Mouse (Mus musculus) stomach, embryonic 15.5 days (tissue): ENCODE measurements around the gene Chst15. TPM values are rescaled to one million over a fixed set of nuclear protein-coding genes. Genes with fewer than 3 reads are reported as not detected.

Experiments
- ATAC-seq: fragments of 200-750 bp; cut with Nextera tagmentation; 2 replicates; pipeline ENCODE4 v1.8.0; 2017; ENCODE audit warnings: low read depth, moderate number of reproducible peaks, moderate TSS enrichment; ENCODE audit not compliant: insufficient read depth, low FRiP score
- H3K27ac ChIP-seq: fragments of 300-500 bp; sonication (generic); 2 replicates; pipeline ENCODE4 v1.5.1; 2015; ENCODE audit warnings: mild to moderate bottlenecking, inconsistent platforms
- H3K27me3 ChIP-seq: fragments of 300-500 bp; sonication (generic); replicated peaks from 2 replicates; pipeline ENCODE4 v1.6.1; 2015; ENCODE audit warnings: inconsistent platforms
- H3K36me3 ChIP-seq: fragments of 300-500 bp; sonication (generic); 2 replicates; pipeline ENCODE4 v1.6.1; 2015; ENCODE audit warnings: inconsistent platforms
- H3K4me1 ChIP-seq: fragments of 300-500 bp; sonication (generic); 2 replicates; pipeline ENCODE4 v1.6.1; 2015; ENCODE audit warnings: inconsistent platforms
- H3K4me2 ChIP-seq: fragments of 300-500 bp; sonication (generic); 2 replicates; pipeline ENCODE4 v1.6.1; 2015; ENCODE audit warnings: mild to moderate bottlenecking, inconsistent platforms
- H3K4me3 ChIP-seq: fragments of 300-500 bp; sonication (generic); replicated peaks from 2 replicates; pipeline ENCODE4 v1.5.1; 2015; ENCODE audit warnings: inconsistent platforms
- H3K9ac ChIP-seq: fragments of 300-500 bp; sonication (generic); 2 replicates; pipeline ENCODE4 v1.6.1; 2015; ENCODE audit warnings: inconsistent platforms
- H3K9me3 ChIP-seq: fragments of 300-500 bp; sonication (generic); 2 replicates; pipeline ENCODE4 v1.6.1; 2016; ENCODE audit warnings: inconsistent platforms
- WGBS: fragments of 180-500 bp; shearing (Covaris S2); methylation state at CpG from one replicate; pipeline ENCODE4 v1.1.7; 2015; 5-methylcytosine and 5-hydroxymethylcytosine counted together
- polyA plus RNA-seq: library from polyadenylated mRNA; unstranded; fragments of >200 nt; fragmentation: Nextera tagmentation; extraction: Ambion mirVana; gene quantifications from 2 replicates; pipeline ENCODE4 v1.2.1, GENCODE M21; 2015

Gene Chst15
- polyA plus RNA-seq, 1 experiment from 2014 or later = 26.1 TPM

DNA sequence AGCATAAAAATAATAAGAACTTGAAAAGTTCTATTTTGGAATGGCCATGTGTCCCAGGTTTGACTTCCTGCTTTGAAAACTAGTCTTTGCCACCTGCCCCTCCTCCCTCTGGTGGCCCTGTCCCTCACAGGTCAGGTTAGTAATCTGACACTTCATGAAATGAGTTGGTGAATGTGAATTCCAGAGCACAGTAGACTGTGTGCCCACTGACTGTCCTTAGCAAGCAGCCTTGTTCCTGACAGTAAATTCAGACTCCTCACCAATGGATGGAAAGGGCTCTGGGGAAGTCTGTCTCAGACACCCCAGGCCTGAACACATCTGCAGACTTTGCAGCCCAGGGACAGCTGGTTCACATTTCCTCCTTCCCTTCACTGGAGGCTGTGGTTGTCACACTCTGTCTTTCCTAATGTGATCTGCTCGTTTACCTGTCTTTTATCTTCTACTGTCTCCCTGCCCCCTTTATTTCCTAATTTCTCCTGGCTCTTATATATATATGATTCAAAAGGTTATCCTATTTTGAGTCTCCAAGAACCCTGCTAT lies 112.9 kb downstream of the Chst15 start:
- H3K4me2 ChIP-seq = no peak overlapping the region
- WGBS = 13% methylated on average over 1 of the region's 1 CpGs
- no peaks in the 10 kb centered on the region for H3K27me3 ChIP-seq
- H3K36me3 ChIP-seq = no peaks in the 10 kb centered on the region
- no peak overlapping the region for H3K27ac ChIP-seq
- H3K4me3 ChIP-seq = no peak overlapping the region
- H3K9ac ChIP-seq = no peak overlapping the region
- no peaks in the 10 kb centered on the region for H3K4me1 ChIP-seq
- H3K9me3 ChIP-seq = no peaks in the 10 kb centered on the region
- no peak for ATAC-seq

DNA sequence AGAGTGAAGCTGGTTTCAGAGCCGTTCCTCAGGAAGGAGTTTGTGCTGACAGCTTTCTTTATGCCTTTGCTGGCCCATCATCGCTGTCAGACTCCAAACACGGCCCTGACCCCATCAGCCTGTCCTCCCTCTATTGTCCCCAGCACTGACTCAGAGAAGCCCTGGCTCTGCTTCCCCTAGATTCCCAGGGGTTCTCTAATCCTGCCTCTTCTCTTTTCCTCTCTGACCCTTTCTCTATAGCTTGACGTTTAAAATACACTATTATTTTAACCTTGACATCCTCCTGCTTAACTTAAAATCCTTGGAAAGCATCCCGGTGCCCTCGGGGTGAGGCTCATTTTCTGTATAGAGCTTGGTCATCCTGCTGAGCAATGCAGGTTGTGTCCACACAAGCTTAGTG lies 117.3 kb downstream of the Chst15 start:
- Histone ChIP-seq H3K4me3 (no peak overlapping the region), H3K4me1 (no peaks in the 10 kb centered on the region), H3K36me3 (no peaks in the 10 kb centered on the region), H3K9me3 (no peaks in the 10 kb centered on the region), H3K9ac (no peak overlapping the region), H3K4me2 (no peak overlapping the region), H3K27me3 (no peaks in the 10 kb centered on the region), H3K27ac (no peak overlapping the region)
- 33% methylated on average over 6 of the region's 6 CpGs for WGBS
- ATAC-seq = no peak

DNA sequence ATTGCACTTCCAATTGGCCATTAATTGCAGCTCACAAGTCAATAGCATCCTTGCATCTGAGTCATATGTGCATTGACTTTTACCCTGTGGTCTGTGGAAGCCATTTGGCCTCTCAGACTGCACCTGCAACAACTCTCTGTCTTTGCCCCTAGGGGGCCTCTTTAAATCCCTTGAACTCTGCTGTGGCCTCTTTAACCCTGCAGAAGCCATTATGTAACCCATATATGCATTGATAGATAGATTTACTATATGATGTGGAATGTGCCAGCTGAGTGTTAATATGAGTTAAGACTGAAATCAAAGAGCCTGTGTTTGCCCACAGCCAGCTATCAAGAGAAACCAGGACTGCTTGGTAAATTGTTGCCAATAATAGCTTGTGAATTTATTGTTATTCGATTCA lies 118.2 kb downstream of the Chst15 start:
- WGBS = 79% methylated on average over 1 of the region's 1 CpGs
- no peaks in the 10 kb centered on the region for H3K36me3 ChIP-seq
- no peaks in the 10 kb centered on the region for H3K9me3 ChIP-seq
- no peak overlapping the region for H3K9ac ChIP-seq
- H3K27ac ChIP-seq = no peak overlapping the region
- no peaks in the 10 kb centered on the region for H3K4me1 ChIP-seq
- H3K27me3 ChIP-seq = no peaks in the 10 kb centered on the region
- H3K4me3 ChIP-seq = no peak overlapping the region
- no peak overlapping the region for H3K4me2 ChIP-seq
- ATAC-seq = no peak

- H3K36me3 ChIP-seq = no peaks in the 10 kb centered on the region
- ATAC-seq = no peak
- 32% methylated on average over 7 of the region's 7 CpGs for WGBS
- H3K27me3 ChIP-seq = no peaks in the 10 kb centered on the region
- H3K4me2 ChIP-seq = no peak overlapping the region
- H3K4me3 ChIP-seq = no peak overlapping the region
- H3K4me1 ChIP-seq = no peaks in the 10 kb centered on the region
- no peak overlapping the region for H3K9ac ChIP-seq
- H3K9me3 ChIP-seq = no peaks in the 10 kb centered on the region
- no peak overlapping the region for H3K27ac ChIP-seq
These were observed 119.1 kb downstream of the Chst15 start for GRCm38 (mm10) chr7:132197817-132198475.

- H3K36me3 ChIP-seq = no peaks in the 10 kb centered on the region
- no peak overlapping the region for H3K4me2 ChIP-seq
- H3K9me3 ChIP-seq = no peaks in the 10 kb centered on the region
- no peak overlapping the region for H3K4me3 ChIP-seq
- no peaks in the 10 kb centered on the region for H3K27me3 ChIP-seq
- 80% methylated on average over 1 of the region's 1 CpGs for WGBS
- no peaks in the 10 kb centered on the region for H3K4me1 ChIP-seq
- no peak for ATAC-seq
- no peak overlapping the region for H3K27ac ChIP-seq
- H3K9ac ChIP-seq = no peak overlapping the region
These were observed 120.4 kb downstream of the Chst15 start for GRCm38 (mm10) chr7:132196581-132196980.

GRCm38 (mm10) chr7:132193606-132194005 lies 123.4 kb downstream of the Chst15 start:
- H3K4me3 ChIP-seq = no peak overlapping the region
- no peak overlapping the region for H3K9ac ChIP-seq
- H3K27ac ChIP-seq = no peak overlapping the region
- no peaks in the 10 kb centered on the region for H3K9me3 ChIP-seq
- WGBS = 93% methylated on average over 2 of the region's 2 CpGs
- no peaks in the 10 kb centered on the region; the same call in 1 of the 2 replicates for H3K4me1 ChIP-seq
- no peaks in the 10 kb centered on the region for H3K36me3 ChIP-seq
- H3K4me2 ChIP-seq = no peak overlapping the region
- ATAC-seq = no peak
- no peaks in the 10 kb centered on the region for H3K27me3 ChIP-seq

GRCm38 (mm10) chr7:132187456-132187855 lies 129.6 kb downstream of the Chst15 start:
- WGBS = 60% methylated on average over 3 of the region's 3 CpGs
- H3K27ac ChIP-seq = no peak overlapping the region

More at GRCm38 (mm10) chr7:132187456-132187855, 129.6 kb downstream of the Chst15 start:
- Histone ChIP-seq H3K9ac (no peak overlapping the region), H3K36me3 (no peaks in the 10 kb centered on the region), H3K4me3 (no peak overlapping the region), H3K4me2 (no peak overlapping the region), H3K9me3 (no peaks in the 10 kb centered on the region), H3K27me3 (no peaks in the 10 kb centered on the region), H3K4me1 (no peaks in the 10 kb centered on the region; the same call in 1 of the 2 replicates)
- no peak for ATAC-seq

Other genes with a start within 250 kb of the Chst15 start
- 2.2 and 2.8 TPM in 2 replicates for gene Cpxm2, start 162.5 kb downstream of the Chst15 start, polyA plus RNA-seq